Mouse (Mus musculus): ENCODE measurements around the gene E4f1.

DNA sequence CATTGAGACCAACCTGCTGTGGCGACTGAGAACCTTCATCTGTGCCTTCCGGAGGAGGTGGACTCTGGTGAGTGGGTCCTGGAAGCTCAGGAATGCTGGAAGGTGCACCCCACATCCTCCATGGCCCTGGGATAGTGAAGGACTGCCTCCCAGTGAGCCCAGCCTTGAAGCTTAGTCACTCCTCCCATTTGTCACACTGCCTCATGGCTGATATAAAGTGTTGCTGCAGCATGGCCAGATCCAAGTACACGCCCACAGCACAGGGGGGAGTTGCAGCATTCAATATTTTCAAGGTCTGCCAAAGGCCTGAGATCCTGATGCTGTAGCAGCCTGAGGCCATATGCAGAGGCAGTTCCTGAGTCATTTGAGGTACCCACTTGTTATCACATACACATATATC is 67.7 kb downstream of the E4f1 start:
- TF ChIP-seq CTCF (IDR thresholded peaks at IDR 0.05) = no peak
- no peak for TF ChIP-seq POLR2A (IDR thresholded peaks at IDR 0.05; ENCODE audit: insufficient read depth, low read depth, low read length)
